Mouse (Mus musculus): ENCODE data around the gene Gm5901. TPM values are rescaled to one million over a fixed set of nuclear protein-coding genes. Genes with fewer than 3 reads are reported as not detected.

Gene Gm5901
- polyA plus RNA-seq, 1 experiment = not detected

DNA sequence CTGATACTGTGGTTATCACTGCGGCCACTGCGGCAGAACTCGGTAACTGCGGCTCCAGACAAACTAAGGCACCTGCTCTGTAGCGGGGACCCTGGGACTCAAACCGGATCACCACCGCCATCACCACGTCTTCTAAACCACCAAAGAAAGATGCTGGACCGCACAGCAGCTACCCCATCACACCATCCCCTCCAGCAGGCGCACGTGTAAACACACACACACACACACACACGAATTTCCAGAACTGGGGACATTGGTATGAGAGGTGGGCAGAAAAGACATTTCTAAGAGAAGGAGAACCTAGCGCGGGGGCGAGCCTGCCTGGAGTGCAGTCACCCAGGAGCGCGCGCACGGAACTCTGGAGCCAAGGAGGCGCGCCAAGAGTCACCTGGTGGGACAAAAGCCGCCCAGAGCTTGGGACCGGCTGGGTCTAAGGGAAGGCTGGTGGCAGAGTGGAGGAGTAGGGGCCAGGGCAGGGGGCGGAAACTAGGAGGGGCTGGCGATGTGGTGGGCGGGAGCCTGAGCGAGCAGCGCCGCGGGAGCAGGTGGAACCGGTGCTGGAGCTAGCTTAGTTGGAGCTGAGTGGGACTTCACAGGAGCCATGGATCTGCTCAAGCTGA, 50.7 kb downstream of the Gm5901 start, which contains the start of gene Cckbr:
Gene Cckbr (plus strand): TSS at position 308 of the 620 bp plus-strand sequence.
- Histone ChIP-seq H3K4me3 (ENCODE audit: low read depth, low read length) (peak within 1 kb of the TSS; percentile 76), H3K9me3 (replicated peaks; ENCODE audit: control insufficient read depth, insufficient read depth, low read length, poor library complexity, severe bottlenecking) (no peaks in the 10 kb centered on the region), H3K9ac (ENCODE audit: low read depth, poor library complexity, severe bottlenecking) (peak within 1 kb of the TSS; percentile 45), H3K27ac (ENCODE audit: insufficient read depth, low read length) (no peak within 1 kb of the TSS), H3K27me3 (ENCODE audit: control insufficient read depth, insufficient read depth, low read length, poor library complexity, severe bottlenecking) (no peaks in the 10 kb centered on the region; the same call in 1 of the 2 replicates), H3K4me1 (ENCODE audit: control insufficient read depth, insufficient read depth, low read length) (no peaks in the 10 kb centered on the region), H3K36me3 (ENCODE audit: control insufficient read depth, insufficient read depth, low read length, poor library complexity, severe bottlenecking) (no peaks in the 10 kb centered on the region)
- no peak for TF ChIP-seq POLR2A (IDR thresholded peaks at IDR 0.05; ENCODE audit: insufficient read depth, low read length)
- no peak for TF ChIP-seq CTCF (IDR thresholded peaks at IDR 0.05; ENCODE audit: low read depth, low read length)
- TF ChIP-seq EP300 (IDR thresholded peaks at IDR 0.05; ENCODE audit: insufficient read depth, low read depth, low read length) = no peak

DNA sequence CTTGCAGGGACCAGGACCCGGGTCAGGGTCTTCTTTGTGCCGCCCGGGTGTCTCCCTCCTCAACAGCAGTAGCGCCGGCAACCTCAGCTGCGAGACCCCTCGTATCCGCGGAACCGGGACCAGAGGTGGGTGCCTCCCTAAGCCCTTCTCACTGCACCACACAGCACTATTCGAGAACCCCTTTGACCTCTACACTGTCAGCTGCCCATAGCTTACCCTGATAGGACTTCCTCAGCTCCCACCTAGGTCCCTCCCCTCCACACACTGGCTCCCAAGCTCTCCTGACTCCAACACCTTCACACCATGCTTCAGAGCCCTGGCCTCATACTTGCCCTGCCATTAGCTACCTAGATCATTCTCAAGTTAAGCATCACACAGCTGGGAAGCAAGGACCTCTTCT, 51.2 kb downstream of the Gm5901 start:
- Histone ChIP-seq H3K4me1 (ENCODE audit: control insufficient read depth, insufficient read depth, low read length) (no peaks in the 10 kb centered on the region), H3K9me3 (replicated peaks; ENCODE audit: control insufficient read depth, insufficient read depth, low read length, poor library complexity, severe bottlenecking) (no peaks in the 10 kb centered on the region), H3K9ac (ENCODE audit: low read depth, poor library complexity, severe bottlenecking) (peak overlapping the region; percentile 45), H3K4me3 (ENCODE audit: low read depth, low read length) (peak overlapping the region; percentile 76), H3K36me3 (ENCODE audit: control insufficient read depth, insufficient read depth, low read length, poor library complexity, severe bottlenecking) (no peaks in the 10 kb centered on the region), H3K27me3 (ENCODE audit: control insufficient read depth, insufficient read depth, low read length, poor library complexity, severe bottlenecking) (no peaks in the 10 kb centered on the region; the same call in 1 of the 2 replicates), H3K27ac (ENCODE audit: insufficient read depth, low read length) (no peak overlapping the region)
- TF ChIP-seq EP300 (IDR thresholded peaks at IDR 0.05; ENCODE audit: insufficient read depth, low read depth, low read length) (no peak), CTCF (IDR thresholded peaks at IDR 0.05; ENCODE audit: low read depth, low read length) (no peak), POLR2A (IDR thresholded peaks at IDR 0.05; ENCODE audit: insufficient read depth, low read length) (no peak)

Other genes starting within 250 kb of the Gm5901 start
- not detected in 2 replicates for gene Olfr683, start 228.0 kb upstream of the Gm5901 start, polyA plus RNA-seq (2011; ENCODE audit: insufficient read depth, insufficient read length, low read depth, missing spikeins)
- not detected in 2 replicates for gene Olfr684, start 211.4 kb upstream of the Gm5901 start, polyA plus RNA-seq (2011; ENCODE audit: insufficient read depth, insufficient read length, low read depth, missing spikeins)
- not detected in 2 replicates for gene Olfr685, start 189.0 kb upstream of the Gm5901 start, polyA plus RNA-seq (2011; ENCODE audit: insufficient read depth, insufficient read length, low read depth, missing spikeins)
- not detected in 2 replicates for gene Olfr686, start 167.6 kb upstream of the Gm5901 start, polyA plus RNA-seq (2011; ENCODE audit: insufficient read depth, insufficient read length, low read depth, missing spikeins)
- gene Olfr688, start 86.9 kb upstream of the Gm5901 start, polyA plus RNA-seq (2011; ENCODE audit: insufficient read depth, insufficient read length, low read depth, missing spikeins) = not detected in 2 replicates
- gene Olfr689, start 63.9 kb upstream of the Gm5901 start, polyA plus RNA-seq (2011; ENCODE audit: insufficient read depth, insufficient read length, low read depth, missing spikeins) = not detected in 2 replicates
- 0.62 TPM in 1 of 2 replicates, not detected in the other for gene Olfr690, start 40.9 kb upstream of the Gm5901 start, polyA plus RNA-seq (2011; ENCODE audit: insufficient read depth, insufficient read length, low read depth, missing spikeins)
- gene Olfr691, start 32.8 kb upstream of the Gm5901 start, polyA plus RNA-seq (2011; ENCODE audit: insufficient read depth, insufficient read length, low read depth, missing spikeins) = 0.85 TPM in 1 of 2 replicates, not detected in the other
- not detected in 2 replicates for gene Olfr692, start 6.8 kb upstream of the Gm5901 start, polyA plus RNA-seq (2011; ENCODE audit: insufficient read depth, insufficient read length, low read depth, missing spikeins)
- 46.2 and 49.7 TPM in 2 replicates for gene Fam160a2, start 25.0 kb downstream of the Gm5901 start, polyA plus RNA-seq (2011; ENCODE audit: insufficient read depth, insufficient read length, low read depth, missing spikeins)
- gene Cnga4, start 29.5 kb downstream of the Gm5901 start, polyA plus RNA-seq (2011; ENCODE audit: insufficient read depth, insufficient read length, low read depth, missing spikeins) = not detected in 2 replicates
- 0.40 TPM in 1 of 2 replicates, not detected in the other for gene Cckbr, start 50.7 kb downstream of the Gm5901 start, polyA plus RNA-seq (2011; ENCODE audit: insufficient read depth, insufficient read length, low read depth, missing spikeins)
- 0.96 and 1.1 TPM in 2 replicates for gene Cavin3, start 107.3 kb downstream of the Gm5901 start, polyA plus RNA-seq (2011; ENCODE audit: insufficient read depth, insufficient read length, low read depth, missing spikeins)
- 16.2 and 17.1 TPM in 2 replicates for gene Smpd1, start 179.3 kb downstream of the Gm5901 start, polyA plus RNA-seq (2011; ENCODE audit: insufficient read depth, insufficient read length, low read depth, missing spikeins)
- gene Apbb1, start 206.6 kb downstream of the Gm5901 start, polyA plus RNA-seq (2011; ENCODE audit: insufficient read depth, insufficient read length, low read depth, missing spikeins) = 14.7 and 16.0 TPM in 2 replicates
- not detected in 2 replicates for gene Hpx, start 225.1 kb downstream of the Gm5901 start, polyA plus RNA-seq (2011; ENCODE audit: insufficient read depth, insufficient read length, low read depth, missing spikeins)